Mouse (Mus musculus): Measurements from ENCODE around the gene Vmn2r79. TPM values are rescaled to one million over a fixed set of nuclear protein-coding genes. Genes with fewer than 3 reads are reported as not detected.
"Not testable (repeated sequence)": the region's sequence is repeated elsewhere in the genome, so short reads cannot be mapped to it uniquely, and the experiment has no call there.

Gene Vmn2r79
- total RNA-seq (2021), result not detected in 2 replicates
- long read RNA-seq, experiment 1, result 0 reads
- long read RNA-seq, experiment 2, result 0 reads

DNA sequence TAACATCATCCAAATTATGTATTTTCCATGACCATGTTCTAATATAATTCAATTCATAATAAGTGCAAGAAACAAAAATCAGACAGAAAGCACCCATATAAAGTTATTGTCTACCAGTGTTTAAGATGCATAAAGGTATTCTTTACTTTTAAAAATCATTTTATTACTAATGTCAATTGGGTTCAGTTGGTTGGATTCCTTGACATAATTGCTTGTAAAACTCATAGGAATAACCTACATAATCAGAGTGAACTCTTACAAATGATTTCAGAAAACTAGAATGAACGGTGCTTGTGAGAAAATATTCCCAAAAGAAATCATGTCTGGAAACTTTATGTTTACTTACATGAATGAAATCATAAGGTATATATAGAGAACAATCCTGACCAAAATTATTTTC lies at the start of gene Vmn2r79:
Gene Vmn2r79, plus strand, starts transcription at position 301 of the 400 bp plus-strand sequence.
- DNase-seq, result not testable (repeated sequence)

- DNase-seq, result no peak
These were observed 1.2 kb upstream of the Vmn2r79 start for GRCm38 (mm10) chr7:86994700-86995099.

GRCm38 (mm10) chr7:87026486-87026885 lies 30.6 kb downstream of the Vmn2r79 start:
- DNase-seq, result not testable (repeated sequence)

GRCm38 (mm10) chr7:87063576-87063975 lies 67.7 kb downstream of the Vmn2r79 start:
- DNase-seq, result no peak

Other genes with a start within 250 kb of the Vmn2r79 start
- 0.82 and 0.86 TPM in 2 replicates for gene Folh1, start 220.2 kb upstream of the Vmn2r79 start, total RNA-seq (2021)
- not detected in 2 replicates for gene Vmn2r77, start 201.1 kb upstream of the Vmn2r79 start, total RNA-seq (2021)
- not detected in 2 replicates for gene Vmn2r78, start 81.0 kb upstream of the Vmn2r79 start, total RNA-seq (2021)
- 1.0 and 1.5 TPM in 2 replicates for gene Nox4, start 250.0 kb downstream of the Vmn2r79 start, total RNA-seq (2021)